Mouse (Mus musculus) 3134 (cell line): Measurements from ENCODE around the gene Ecpas.

ENCODE experiments used
- DNase-seq: peaks from one replicate; pipeline ENCODE4 v3.0.0-alpha.2; 2011; ENCODE audit warnings: low spot score; ENCODE audit not compliant: insufficient read length; ENCODE audit errors: extremely low read depth

The Ecpas gene

GRCm38 (mm10) chr4:58749510-58749909 lies 163.0 kb downstream of the Ecpas start:
- DNase-seq = no peak

GRCm38 (mm10) chr4:58749101-58749500 lies 163.4 kb downstream of the Ecpas start:
- DNase-seq = peak; percentile 67
